Mouse (Mus musculus) C2C12 (cell line): ENCODE data around the gene Zfp280c. TPM values are rescaled to one million over a fixed set of nuclear protein-coding genes. Genes with fewer than 3 reads are reported as not detected.
A peak's percentile ranks its signal among the peaks of the same experiment; 100 is the strongest.

Experiments
- H3K27me3 ChIP-seq: one replicate; pipeline ENCODE4 v1.6.1; 2011; ENCODE audit not compliant: control insufficient read depth, insufficient read depth, insufficient read length
- H3K36me3 ChIP-seq: one replicate; pipeline ENCODE4 v1.6.1; 2011; ENCODE audit not compliant: control insufficient read depth, insufficient read depth
- H3K4me3 ChIP-seq: one replicate; pipeline ENCODE4 v1.5.1; 2011; ENCODE audit warnings: mild to moderate bottlenecking, control low read depth; ENCODE audit not compliant: poor library complexity, insufficient read depth, severe bottlenecking
- H3K79me2 ChIP-seq: one replicate; pipeline ENCODE4 v1.6.1; 2011; ENCODE audit not compliant: control insufficient read depth, insufficient read depth
- H3K79me3 ChIP-seq: one replicate; pipeline ENCODE4 v1.6.1; 2011; ENCODE audit warnings: low read depth, control low read depth
- H3ac ChIP-seq: one replicate; pipeline ENCODE3; 2011; ENCODE audit warnings: low read depth; ENCODE audit not compliant: control insufficient read depth, insufficient read length
- CEBPB ChIP-seq: IDR thresholded peaks from one replicate; pipeline ENCODE4 v1.6.1; 2011; ENCODE audit warnings: low read depth, mild to moderate bottlenecking, control low read depth, moderate library complexity
- CTCF ChIP-seq: IDR thresholded peaks from one replicate; pipeline ENCODE4 v1.5.1; 2011; ENCODE audit not compliant: control insufficient read depth, insufficient read depth, insufficient read length
- FOSL1 ChIP-seq: IDR thresholded peaks from one replicate; pipeline ENCODE4 v1.8.0; 2011; ENCODE audit warnings: mild to moderate bottlenecking, low read length; ENCODE audit not compliant: poor library complexity, insufficient read depth, severe bottlenecking
- MAX ChIP-seq: IDR thresholded peaks from one replicate; pipeline ENCODE4 v1.6.1; 2011; ENCODE audit warnings: mild to moderate bottlenecking, control low read depth
- MYOD1 ChIP-seq: IDR thresholded peaks from one replicate; pipeline ENCODE4 v1.6.1; 2011; ENCODE audit warnings: low read depth; ENCODE audit not compliant: control insufficient read depth, insufficient read length
- MYOG ChIP-seq: IDR thresholded peaks from one replicate; pipeline ENCODE4 v1.6.1; 2011; ENCODE audit not compliant: control insufficient read depth, insufficient read length; ENCODE audit errors: extremely low read depth
- USF1 ChIP-seq: IDR thresholded peaks from one replicate; pipeline ENCODE4 v1.6.1; 2011; ENCODE audit warnings: low read depth, mild to moderate bottlenecking, control low read depth, moderate library complexity
- long read RNA-seq, 2 experiments: library from polyadenylated mRNA; unstranded; transcript quantifications; one replicate each; pipeline ENCODE4 v2.0.0; 2019 to 2020
- polyA plus RNA-seq: library from polyadenylated mRNA; unstranded; fragments of >200 nt; fragmentation: generic; extraction: Trizol; gene quantifications from one replicate; pipeline ENCODE4 v1.2.1, GENCODE M21; 2012; ENCODE audit warnings: missing spikeins

The Zfp280c gene
- 3.5 TPM for polyA plus RNA-seq
- long read RNA-seq, experiment 1, full-length matches to known transcripts: 1 of 3 reads
- long read RNA-seq, experiment 1, partial matches to known transcripts: 0 of 3 reads
- long read RNA-seq, experiment 1, other reads (novel, unspliced or antisense): 2 of 3 reads
- long read RNA-seq, experiment 2, full-length matches to known transcripts: 5 of 53 reads
- long read RNA-seq, experiment 2, partial matches to known transcripts: 8 of 53 reads
- long read RNA-seq, experiment 2, other reads (novel, unspliced or antisense): 40 of 53 reads

- TF ChIP-seq MAX: peak; percentile 68
- peak; percentile 70 for TF ChIP-seq MYOD1
- no peak for TF ChIP-seq CTCF
- Histone ChIP-seq H3K79me2 (peaks cover 31% of the 10 kb centered on the region), H3K4me3 (peak within 1 kb of the TSS; percentile 42), H3K79me3 (peaks cover 11% of the 10 kb centered on the region), H3K36me3 (peaks cover 19% of the 10 kb centered on the region), H3K27me3 (no peaks in the 10 kb centered on the region), H3ac (peak within 1 kb of the TSS; percentile 60)
These were observed at the start of gene Zfp280c for GRCm38 (mm10) chrX:48594099-48594760. Zfp280c (minus strand) TSS chrX:48594504.

DNA sequence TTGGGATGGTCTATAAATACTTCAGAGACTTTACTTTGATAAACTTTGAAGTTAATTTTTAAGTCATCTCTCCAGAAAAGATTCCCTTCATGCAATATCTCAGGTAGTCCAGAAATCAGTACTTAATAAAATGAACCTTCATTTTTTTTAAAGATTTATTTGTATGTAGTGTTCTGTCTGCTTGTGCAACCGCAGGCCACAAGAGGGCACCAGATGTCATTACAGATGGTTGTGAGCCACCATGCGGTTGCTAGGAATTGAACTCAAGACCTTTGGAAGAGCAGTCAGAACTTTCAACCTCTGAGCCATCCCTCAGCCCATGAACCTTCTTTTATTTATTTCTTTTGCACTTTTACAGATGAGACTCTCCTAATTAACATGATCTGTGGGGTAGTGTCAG lies 42.7 kb upstream of the Zfp280c start:
- Histone ChIP-seq H3K27me3 (no peaks in the 10 kb centered on the region), H3K79me3 (no peaks in the 10 kb centered on the region)

DNA sequence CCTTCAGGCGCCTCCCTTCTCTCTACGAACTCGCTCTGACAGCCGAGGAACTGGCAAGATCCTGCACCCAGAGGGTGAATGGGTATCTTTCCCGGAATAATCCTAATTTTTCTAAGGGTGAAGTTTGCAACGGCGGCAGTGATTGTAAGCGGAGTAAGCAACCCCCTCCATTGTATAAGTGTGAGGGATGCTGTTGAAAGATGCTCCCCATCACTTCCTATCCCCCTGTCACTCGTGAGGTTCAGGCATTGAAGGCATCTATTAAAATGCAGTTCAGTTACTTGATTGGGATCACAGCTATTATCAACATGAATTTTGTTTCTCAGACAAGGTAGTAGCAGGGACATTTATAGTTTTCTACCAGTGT lies 29.7 kb upstream of the Zfp280c start:
- no peaks in the 10 kb centered on the region for H3K36me3 ChIP-seq
- H3K79me2 ChIP-seq: no peaks in the 10 kb centered on the region
- peak overlapping the region; percentile 50 for H3K4me3 ChIP-seq
- H3K27me3 ChIP-seq: no peaks in the 10 kb centered on the region
- no peaks in the 10 kb centered on the region for H3K79me3 ChIP-seq
- no peak for TF ChIP-seq CTCF
- no peak for TF ChIP-seq MYOD1
- TF ChIP-seq FOSL1: no peak
- TF ChIP-seq MYOG: no peak
- no peak for TF ChIP-seq CEBPB
- no peak overlapping the region for H3ac ChIP-seq

More for the DNA sequence above, 42.7 kb upstream of the Zfp280c start:
- H3K4me3 ChIP-seq: no peak overlapping the region
- no peak for TF ChIP-seq USF1
- TF ChIP-seq MYOD1: no peak
- no peak for TF ChIP-seq MAX
- TF ChIP-seq FOSL1: no peak
- TF ChIP-seq CEBPB: no peak
- TF ChIP-seq CTCF: no peak
- no peak for TF ChIP-seq MYOG
- H3K36me3 ChIP-seq: no peaks in the 10 kb centered on the region
- H3ac ChIP-seq: no peak overlapping the region
- H3K79me2 ChIP-seq: no peaks in the 10 kb centered on the region

DNA sequence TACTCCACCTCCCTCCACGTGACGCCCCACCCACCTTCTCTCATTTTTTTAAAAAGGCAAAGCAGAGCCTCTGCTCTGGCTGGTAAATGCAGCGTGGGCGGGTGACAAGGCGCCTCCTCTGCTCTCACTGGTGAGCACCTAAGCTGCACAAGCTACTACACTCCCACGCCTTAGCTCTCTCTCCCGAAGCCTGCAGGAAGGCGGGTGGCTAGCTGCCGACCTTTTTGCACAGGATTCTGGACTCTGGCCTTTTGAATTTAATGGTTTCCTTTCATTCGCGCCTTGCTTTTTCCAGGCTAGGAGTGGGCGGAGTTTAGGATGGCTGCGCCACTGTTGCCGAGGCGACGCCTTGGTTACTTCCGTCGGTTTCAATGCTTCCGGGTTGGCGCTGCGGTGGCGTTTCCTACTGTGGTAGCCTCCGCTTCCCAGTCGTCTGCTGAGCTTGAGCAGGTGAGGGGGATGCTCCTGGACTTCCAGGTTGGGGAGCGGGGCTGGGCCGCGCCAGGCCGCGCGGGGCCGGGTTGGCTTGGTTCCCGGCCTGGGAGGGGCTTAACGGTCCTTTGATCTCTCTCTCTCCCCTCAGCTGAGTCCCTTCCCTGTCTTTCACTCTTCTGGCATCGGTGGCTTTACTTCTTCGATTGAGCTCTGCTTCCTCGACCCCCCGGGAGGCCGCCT lies 29.2 kb upstream of the Zfp280c start, which contains the start of gene Slc25a14:
Gene Slc25a14, plus strand, starts transcription at position 35 of the 675 bp plus-strand sequence.
- Histone ChIP-seq H3ac (peak within 1 kb of the TSS; percentile 72), H3K27me3 (no peaks in the 10 kb centered on the region), H3K79me2 (no peaks in the 10 kb centered on the region), H3K4me3 (peak within 1 kb of the TSS; percentile 50), H3K36me3 (no peaks in the 10 kb centered on the region), H3K79me3 (no peaks in the 10 kb centered on the region)
- TF ChIP-seq MAX: no peak
- TF ChIP-seq CTCF: no peak
- peak; percentile 91 for TF ChIP-seq USF1
- no peak for TF ChIP-seq CEBPB
- no peak for TF ChIP-seq FOSL1
- TF ChIP-seq MYOG: no peak

DNA sequence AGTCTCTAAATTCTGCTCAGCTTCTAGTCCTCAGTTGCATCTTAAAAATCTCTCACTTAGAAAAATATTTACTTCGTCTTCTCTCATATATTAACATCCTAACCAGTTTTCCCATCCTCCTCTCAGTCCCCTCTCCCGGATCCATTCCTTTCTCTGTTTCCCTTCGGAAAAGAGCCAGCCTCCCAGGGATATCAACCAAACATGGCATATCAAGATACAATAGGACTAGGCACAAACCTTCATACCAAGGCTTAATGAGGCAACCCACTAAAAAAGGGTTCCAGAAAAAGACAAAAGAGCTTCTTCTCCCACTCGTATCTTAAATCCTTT lies 28.7 kb upstream of the Zfp280c start:
- H3K27me3 ChIP-seq: no peaks in the 10 kb centered on the region
- peak overlapping the region; percentile 50 for H3K4me3 ChIP-seq
- H3ac ChIP-seq: no peak overlapping the region
- no peaks in the 10 kb centered on the region for H3K79me2 ChIP-seq
- H3K36me3 ChIP-seq: no peaks in the 10 kb centered on the region
- TF ChIP-seq CTCF (no peak), USF1 (no peak), MYOG (no peak), MYOD1 (no peak)
- H3K79me3 ChIP-seq: no peaks in the 10 kb centered on the region
